Mouse (Mus musculus) bone marrow macrophage, adult 2 months (primary cell): ENCODE results near the gene Fam118b.

Source experiments
- CTCF ChIP-seq: IDR thresholded peaks from 2 replicates; pipeline ENCODE4 v1.5.1; 2012; ENCODE audit warnings: low read depth, mild to moderate bottlenecking, low read length, moderate library complexity
- POLR2A ChIP-seq: IDR thresholded peaks from 2 replicates; pipeline ENCODE4 v1.6.1; 2012; ENCODE audit warnings: mild to moderate bottlenecking, low read depth, low read length, borderline replicate concordance

DNA sequence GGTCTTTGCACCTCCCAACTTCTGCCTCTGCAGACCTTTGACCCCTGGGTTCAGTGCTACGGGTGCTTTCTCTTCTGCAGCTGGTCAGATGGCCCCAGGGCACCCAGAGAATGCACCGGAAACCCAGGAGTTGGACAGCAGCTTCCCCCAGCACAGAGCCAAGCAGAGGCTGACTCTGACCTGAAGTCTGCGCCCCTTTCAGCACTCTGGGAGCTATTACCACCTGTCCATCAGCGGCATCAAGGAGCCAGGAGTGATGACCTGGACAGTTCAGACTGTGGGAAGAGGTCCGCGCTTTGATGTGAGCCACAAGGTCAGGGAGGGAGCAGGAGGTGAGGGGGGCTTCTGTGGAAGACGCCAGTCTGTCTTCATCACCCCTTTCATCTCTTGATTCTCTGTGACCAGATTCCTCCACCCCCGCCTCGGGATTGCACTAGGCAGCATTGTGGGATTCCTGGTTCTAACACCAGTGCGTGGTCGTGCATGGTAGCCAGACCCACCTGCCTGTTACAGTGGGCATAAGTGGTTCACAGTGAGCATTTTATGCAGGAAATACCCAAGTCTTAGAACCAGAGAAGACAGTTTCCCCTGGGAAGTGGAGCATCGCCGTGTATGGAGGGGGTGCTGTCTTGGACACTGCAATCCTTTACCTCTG is 15.9 kb upstream of the Fam118b start:
- no peak for TF ChIP-seq CTCF
- TF ChIP-seq POLR2A = no peak
